Mouse (Mus musculus): ENCODE results near the gene Cbl. TPM values are rescaled to one million over a fixed set of nuclear protein-coding genes. Genes with fewer than 3 reads are reported as not detected.

Cbl gene
- polyA plus RNA-seq, 1 experiment from 2014 or later, result 12.4 TPM

DNA sequence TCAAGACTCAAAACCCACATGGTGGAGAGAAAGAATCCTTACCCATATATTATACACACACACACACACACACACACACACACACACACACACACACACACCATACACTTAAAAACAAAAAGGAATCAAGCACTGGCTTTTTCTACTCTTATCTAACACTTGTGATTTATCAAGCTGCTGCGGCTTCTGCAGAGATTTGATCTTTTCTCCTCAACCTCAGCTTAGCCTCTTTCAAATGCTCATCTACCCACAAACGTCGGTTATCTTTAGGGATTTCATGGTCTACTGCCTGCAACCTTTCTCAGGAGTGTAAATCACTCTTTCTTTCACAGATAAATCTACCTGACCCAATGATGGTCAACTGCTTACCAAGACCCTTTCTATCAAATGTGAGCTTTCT, 33.4 kb downstream of the Cbl start:
- 74% methylated on average over 3 of the region's 3 CpGs for WGBS
- Histone ChIP-seq H3K4me3 (replicated peaks) (no peak overlapping the region), H3K4me1 (no peaks in the 10 kb centered on the region), H3K27ac (no peak overlapping the region), H3K4me2 (no peak overlapping the region), H3K36me3 (no peaks in the 10 kb centered on the region), H3K9me3 (no peaks in the 10 kb centered on the region), H3K9ac (no peak overlapping the region), H3K27me3 (replicated peaks) (no peaks in the 10 kb centered on the region)
- no peak for ATAC-seq (ENCODE audit: insufficient read depth, low FRiP score, low read depth)

DNA sequence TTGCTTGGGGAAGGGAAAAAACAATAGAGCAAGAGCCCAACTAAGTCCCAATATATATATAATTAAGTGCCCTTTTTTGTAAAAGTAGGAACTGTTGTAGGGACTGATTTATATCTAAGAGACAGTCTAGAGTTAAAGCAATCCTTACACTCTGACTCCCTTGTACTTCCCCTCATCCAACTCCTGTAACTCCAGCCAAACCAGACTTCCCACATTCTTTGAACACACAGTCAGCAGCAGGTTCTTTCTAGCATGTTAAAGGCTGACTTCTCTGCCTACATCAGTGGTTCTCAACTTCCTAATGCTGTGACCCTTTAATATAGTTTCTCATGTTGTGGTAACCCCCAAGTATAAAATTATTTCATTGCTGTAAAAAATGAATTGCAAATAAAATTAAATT, 34.3 kb downstream of the Cbl start:
- Histone ChIP-seq H3K9ac (no peak overlapping the region), H3K27me3 (replicated peaks) (no peaks in the 10 kb centered on the region), H3K36me3 (no peaks in the 10 kb centered on the region), H3K27ac (0 out of 2 replicates have a peak overlapping the region, but pooled peaks have one; percentile 27), H3K9me3 (no peaks in the 10 kb centered on the region), H3K4me3 (replicated peaks) (no peak overlapping the region), H3K4me1 (no peaks in the 10 kb centered on the region), H3K4me2 (no peak overlapping the region)
- ATAC-seq (ENCODE audit: insufficient read depth, low FRiP score, low read depth), result no peak

- Histone ChIP-seq H3K9ac (no peak overlapping the region), H3K36me3 (no peaks in the 10 kb centered on the region), H3K27ac (peak overlapping the region; percentile 27; the same call in 1 of the 2 replicates), H3K9me3 (no peaks in the 10 kb centered on the region), H3K27me3 (replicated peaks) (no peaks in the 10 kb centered on the region), H3K4me3 (replicated peaks) (no peak overlapping the region), H3K4me1 (no peaks in the 10 kb centered on the region), H3K4me2 (no peak overlapping the region)
- 76% methylated on average over 3 of the region's 3 CpGs for WGBS
- ATAC-seq (ENCODE audit: insufficient read depth, low FRiP score, low read depth), result no peak
These were observed 34.7 kb downstream of the Cbl start for GRCm38 (mm10) chr9:44199166-44199565.

- no peak for ATAC-seq (ENCODE audit: insufficient read depth, low FRiP score, low read depth)
- no peaks in the 10 kb centered on the region for H3K9me3 ChIP-seq
- H3K4me3 ChIP-seq (replicated peaks), result no peak overlapping the region
- H3K4me1 ChIP-seq, result no peaks in the 10 kb centered on the region
- H3K27me3 ChIP-seq (replicated peaks), result no peaks in the 10 kb centered on the region
- WGBS, result 85% methylated on average over 4 of the region's 4 CpGs
- H3K27ac ChIP-seq, result no peak overlapping the region
- H3K9ac ChIP-seq, result no peak overlapping the region
- 0 out of 2 replicates have a peak, but pooled peaks cover 3% of the 10 kb centered on the region for H3K36me3 ChIP-seq
- no peak overlapping the region for H3K4me2 ChIP-seq
These were observed 37.5 kb downstream of the Cbl start for GRCm38 (mm10) chr9:44196354-44196753.

- Histone ChIP-seq H3K27me3 (replicated peaks) (no peaks in the 10 kb centered on the region), H3K9me3 (no peaks in the 10 kb centered on the region), H3K4me1 (no peaks in the 10 kb centered on the region), H3K4me3 (replicated peaks) (no peak overlapping the region), H3K36me3 (0 out of 2 replicates have a peak, but pooled peaks cover 3% of the 10 kb centered on the region), H3K4me2 (no peak overlapping the region), H3K27ac (no peak overlapping the region), H3K9ac (no peak overlapping the region)
- ATAC-seq (ENCODE audit: insufficient read depth, low FRiP score, low read depth), result peak; percentile 72
- 39% methylated on average over 1 of the region's 1 CpGs for WGBS
These were observed 39.8 kb downstream of the Cbl start for GRCm38 (mm10) chr9:44194000-44194399.

DNA sequence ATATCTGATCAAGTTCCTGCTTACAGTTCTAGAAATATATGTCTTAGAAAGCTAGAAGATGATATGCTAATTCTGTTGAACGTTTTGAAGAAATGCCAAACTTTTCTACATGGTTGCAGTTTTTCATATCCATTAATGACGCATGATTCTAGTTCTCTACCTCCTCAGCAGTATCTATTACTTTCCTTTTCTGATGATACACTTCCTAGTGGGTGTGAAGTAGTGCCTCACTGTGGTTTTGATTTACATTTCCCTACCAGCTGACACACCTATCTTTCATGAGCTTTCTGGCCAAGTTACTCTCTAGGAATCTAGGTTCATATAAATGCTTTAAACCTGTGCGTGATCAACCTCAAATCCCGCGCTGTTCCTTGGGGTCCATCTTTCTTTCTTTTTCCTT, 41.1 kb downstream of the Cbl start:
- Histone ChIP-seq H3K36me3 (0 out of 2 replicates have a peak, but pooled peaks cover 3% of the 10 kb centered on the region), H3K9ac (no peak overlapping the region), H3K4me3 (replicated peaks) (no peak overlapping the region), H3K27ac (no peak overlapping the region), H3K27me3 (replicated peaks) (no peaks in the 10 kb centered on the region), H3K9me3 (no peaks in the 10 kb centered on the region), H3K4me2 (no peak overlapping the region), H3K4me1 (no peaks in the 10 kb centered on the region)
- WGBS, result 93% methylated on average over 5 of the region's 5 CpGs
- ATAC-seq (ENCODE audit: insufficient read depth, low FRiP score, low read depth), result no peak

- 86% methylated on average over 3 of the region's 3 CpGs for WGBS
- Histone ChIP-seq H3K9me3 (no peaks in the 10 kb centered on the region), H3K36me3 (0 out of 2 replicates have a peak, but pooled peaks cover 3% of the 10 kb centered on the region), H3K27ac (no peak overlapping the region), H3K4me2 (no peak overlapping the region), H3K27me3 (replicated peaks) (no peaks in the 10 kb centered on the region), H3K4me1 (no peaks in the 10 kb centered on the region), H3K4me3 (replicated peaks) (no peak overlapping the region), H3K9ac (no peak overlapping the region)
- no peak for ATAC-seq (ENCODE audit: insufficient read depth, low FRiP score, low read depth)
These were observed 41.5 kb downstream of the Cbl start for GRCm38 (mm10) chr9:44192312-44192711.

GRCm38 (mm10) chr9:44191166-44191565, 42.7 kb downstream of the Cbl start:
- Histone ChIP-seq H3K4me1 (no peaks in the 10 kb centered on the region), H3K4me3 (replicated peaks) (no peak overlapping the region), H3K27ac (no peak overlapping the region), H3K4me2 (no peak overlapping the region), H3K27me3 (replicated peaks) (no peaks in the 10 kb centered on the region), H3K36me3 (0 out of 2 replicates have a peak, but pooled peaks cover 3% of the 10 kb centered on the region), H3K9ac (no peak overlapping the region), H3K9me3 (no peaks in the 10 kb centered on the region)
- no peak for ATAC-seq (ENCODE audit: insufficient read depth, low FRiP score, low read depth)
- 79% methylated on average over 3 of the region's 3 CpGs for whole genome bisulfite sequencing

- Histone ChIP-seq H3K4me2 (no peak overlapping the region), H3K27ac (no peak overlapping the region), H3K4me3 (replicated peaks) (no peak overlapping the region), H3K36me3 (0 out of 2 replicates have a peak, but pooled peaks cover 3% of the 10 kb centered on the region), H3K9ac (no peak overlapping the region), H3K27me3 (replicated peaks) (no peaks in the 10 kb centered on the region), H3K9me3 (no peaks in the 10 kb centered on the region), H3K4me1 (no peaks in the 10 kb centered on the region)
- 78% methylated on average over 12 of the region's 12 CpGs for WGBS
- no peak for ATAC-seq (ENCODE audit: insufficient read depth, low FRiP score, low read depth)
These were observed 45.6 kb downstream of the Cbl start for GRCm38 (mm10) chr9:44188223-44188622.

GRCm38 (mm10) chr9:44182260-44182659, 51.6 kb downstream of the Cbl start:
- Histone ChIP-seq H3K4me3 (replicated peaks) (no peak overlapping the region), H3K27me3 (replicated peaks) (no peaks in the 10 kb centered on the region), H3K27ac (no peak overlapping the region), H3K4me1 (no peaks in the 10 kb centered on the region), H3K36me3 (no peaks in the 10 kb centered on the region; the same call in 1 of the 2 replicates), H3K9me3 (no peaks in the 10 kb centered on the region), H3K4me2 (no peak overlapping the region), H3K9ac (no peak overlapping the region)
- 90% methylated on average over 3 of the region's 3 CpGs for WGBS
- no peak for ATAC-seq (ENCODE audit: insufficient read depth, low FRiP score, low read depth)

- Histone ChIP-seq H3K27ac (no peak overlapping the region), H3K4me1 (no peaks in the 10 kb centered on the region), H3K36me3 (no peaks in the 10 kb centered on the region; the same call in 1 of the 2 replicates), H3K4me2 (no peak overlapping the region), H3K27me3 (replicated peaks) (no peaks in the 10 kb centered on the region), H3K4me3 (replicated peaks) (no peak overlapping the region), H3K9me3 (no peaks in the 10 kb centered on the region), H3K9ac (no peak overlapping the region)
- ATAC-seq (ENCODE audit: insufficient read depth, low FRiP score, low read depth), result no peak
- WGBS, result 79% methylated on average over 5 of the region's 5 CpGs
These were observed 52.3 kb downstream of the Cbl start for GRCm38 (mm10) chr9:44181537-44181936.

DNA sequence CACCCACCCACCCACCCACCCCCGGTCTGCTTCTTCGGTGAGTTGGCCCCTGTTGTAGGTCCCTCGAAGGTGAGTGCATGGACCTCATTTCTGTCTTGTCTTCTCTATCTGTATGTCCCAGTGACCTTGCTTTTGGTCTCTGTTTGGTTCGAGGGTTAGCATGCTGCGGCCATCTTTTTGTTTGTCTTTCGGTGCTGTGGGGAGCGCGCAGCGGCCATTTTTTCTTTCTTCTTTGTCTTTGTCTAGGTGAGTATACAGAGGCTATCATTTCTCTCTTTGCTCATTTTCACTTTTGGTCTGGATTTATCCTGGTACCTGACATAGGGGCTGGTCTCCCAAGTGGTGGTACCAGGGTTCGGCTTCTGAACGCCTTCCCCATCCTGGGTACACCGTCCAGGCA, 55.0 kb downstream of the Cbl start:
- no peak for ATAC-seq (ENCODE audit: insufficient read depth, low FRiP score, low read depth)

DNA sequence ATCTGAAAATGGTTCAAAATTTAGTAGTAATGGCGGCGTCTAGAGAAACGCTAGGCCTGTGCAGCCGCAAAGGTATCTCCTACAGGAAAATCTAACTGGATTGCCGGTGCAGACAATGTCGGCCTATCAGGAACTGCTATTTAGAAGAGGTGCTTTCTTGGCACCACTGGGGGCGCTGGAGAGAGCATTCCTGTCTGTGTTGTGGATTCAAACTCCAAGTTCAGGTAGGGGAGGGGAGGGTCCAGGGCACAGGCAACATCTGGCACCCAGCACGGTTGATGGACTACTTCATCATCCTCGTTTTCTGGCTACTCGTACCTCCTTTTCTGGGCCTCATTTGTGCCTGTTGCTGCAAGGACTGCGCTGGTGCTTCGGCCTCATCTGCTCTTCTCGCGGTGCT, 55.5 kb downstream of the Cbl start:
- Histone ChIP-seq H3K9me3 (no peaks in the 10 kb centered on the region), H3K4me1 (0 out of 2 replicates have a peak, but pooled peaks cover 7% of the 10 kb centered on the region), H3K36me3 (no peaks in the 10 kb centered on the region; the same call in 1 of the 2 replicates), H3K27me3 (replicated peaks) (no peaks in the 10 kb centered on the region), H3K4me3 (replicated peaks) (no peak overlapping the region), H3K4me2 (no peak overlapping the region), H3K27ac (no peak overlapping the region), H3K9ac (no peak overlapping the region)
- WGBS, result 88% methylated on average over 14 of the region's 14 CpGs
- no peak; the same call in 1 of the 2 replicates for ATAC-seq (ENCODE audit: insufficient read depth, low FRiP score, low read depth)

More for the DNA sequence above, 55.0 kb downstream of the Cbl start:
- H3K4me3 ChIP-seq (replicated peaks), result no peak overlapping the region
- 0 out of 2 replicates have a peak, but pooled peaks cover 7% of the 10 kb centered on the region for H3K4me1 ChIP-seq
- no peaks in the 10 kb centered on the region for H3K9me3 ChIP-seq
- H3K9ac ChIP-seq, result no peak overlapping the region
- no peak overlapping the region for H3K27ac ChIP-seq
- no peaks in the 10 kb centered on the region for H3K27me3 ChIP-seq (replicated peaks)
- 94% methylated on average over 12 of the region's 12 CpGs for WGBS
- H3K4me2 ChIP-seq, result no peak overlapping the region
- H3K36me3 ChIP-seq, result no peaks in the 10 kb centered on the region; the same call in 1 of the 2 replicates
